ENCODE assay signal across 18 mouse cellular contexts in the genomic region with DNA sequence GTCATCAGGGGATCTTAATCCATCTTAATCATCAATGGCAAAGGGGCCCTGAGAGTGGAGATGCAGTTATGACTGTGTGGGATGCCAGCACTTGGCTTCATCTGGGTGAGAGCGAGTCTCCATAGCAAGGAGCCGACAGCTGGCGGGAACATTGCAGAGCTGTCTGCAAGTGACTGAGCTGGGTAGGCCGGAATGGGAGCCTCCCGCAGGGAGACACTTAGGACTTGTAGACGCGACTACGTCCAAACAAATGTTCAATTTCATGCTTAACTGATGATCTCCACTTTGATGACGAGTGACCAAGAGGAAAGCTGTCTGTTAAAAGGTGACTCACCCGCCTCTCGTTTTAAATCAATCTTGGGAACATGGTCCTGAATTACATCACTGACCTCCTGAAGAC. TPM values are rescaled to one million over a fixed set of nuclear protein-coding genes. Genes with fewer than 3 reads are reported as not detected.
DNase-seq lines count a peak whose midpoint lies in the region; ATAC-seq lines count a peak whose summit lies in the region.
"Had no signal": no experiment of that assay in that cellular context is flagged by ENCODE, and none has a peak within 500 bp of the region (broad histone marks: within the 10 kb centered on the region; RNA-seq: fewer than 3 reads in every experiment).

No protein-coding gene starts in this region.

- intact Hi-C loops in gastrocnemius, postnatal 14 days (cut with DNase I; ENCODE audit: low total_unique reads), result no loop called here

- no peaks in the 10 kb centered on the region for H3K4me1 ChIP-seq in neural tube, embryonic 15.5 days

- H3K4me2 ChIP-seq in neural tube, embryonic 15.5 days, result no peak overlapping the region
- H3K4me2 ChIP-seq: embryonic facial prominence, embryonic 13.5 days; forebrain, embryonic 13.5 days; kidney, embryonic 15.5 days had no signal

- no peaks in the 10 kb centered on the region for H3K9me3 ChIP-seq in neural tube, embryonic 15.5 days (replicated peaks)
- H3K9me3 ChIP-seq: embryonic facial prominence, embryonic 13.5 days; forebrain, embryonic 13.5 days; kidney, embryonic 15.5 days had no signal

- no peaks in the 10 kb centered on the region for H3K36me3 ChIP-seq in neural tube, embryonic 15.5 days
- H3K36me3 ChIP-seq: embryonic facial prominence, embryonic 13.5 days; kidney, embryonic 15.5 days had no signal

- WGBS in neural tube, embryonic 15.5 days, result 66% methylated on average over 11 of the region's 11 CpGs

- H3K9ac ChIP-seq in neural tube, embryonic 15.5 days (replicated peaks), result no peak overlapping the region
- H3K9ac ChIP-seq: embryonic facial prominence, embryonic 13.5 days; forebrain, embryonic 13.5 days; kidney, embryonic 15.5 days; liver, postnatal 0 days had no signal

- H3K4me3 ChIP-seq in neural tube, embryonic 15.5 days (replicated peaks), result no peak overlapping the region
- H3K4me3 ChIP-seq: embryonic facial prominence, embryonic 13.5 days; forebrain, embryonic 13.5 days; heart, adult 2 months; kidney, embryonic 15.5 days had no signal

- DNase-seq in frontal cortex, postnatal 36 days (ENCODE audit: low spot score in 2 of 2), result peak; percentile 13 to 23
- no peak for DNase-seq in frontal cortex, postnatal 10 days (ENCODE audit: low spot score in 2 of 2)
- peak; percentile 21 for DNase-seq in neural tube, embryonic 10.5 days (ENCODE audit: extremely low spot score, low spot score)
- DNase-seq in gastrocnemius, postnatal 14 days, result peak; percentile 49
- peak; percentile 21 for DNase-seq in skeletal muscle tissue, adult 2 months (ENCODE audit: low read depth, low spot score)
- DNase-seq in urinary bladder, postnatal 4 days (ENCODE audit: low spot score in 2 of 2), result no peak
- DNase-seq: cerebellum, postnatal 14 days; heart, adult 2 months; heart, postnatal 10 days; liver, postnatal 0 days; thymus, adult 18-20 months had no signal

- H3K27me3 ChIP-seq in neural tube, embryonic 15.5 days (replicated peaks), result no peaks in the 10 kb centered on the region
- H3K27me3 ChIP-seq: embryonic facial prominence, embryonic 13.5 days; forebrain, embryonic 13.5 days had no signal

- ATAC-seq in neural tube, embryonic 15.5 days (ENCODE audit: low FRiP score), result no peak
- no peak for ATAC-seq in granulocyte monocyte progenitor cell, adult 5-6 weeks (replicated peaks; ENCODE audit: poor library complexity, severe bottlenecking)
- ATAC-seq: CD4-positive, CD25-positive, alpha-beta regulatory T cell, adult 4 months; forebrain, embryonic 13.5 days; hindbrain, embryonic 16.5 days; liver, postnatal 0 days had no signal

- H3K27ac ChIP-seq in neural tube, embryonic 15.5 days (replicated peaks), result no peak overlapping the region
- H3K27ac ChIP-seq: embryonic facial prominence, embryonic 13.5 days; forebrain, embryonic 13.5 days; heart, adult 2 months; kidney, embryonic 15.5 days had no signal

RNA-seq across cellular contexts. Expression of gene Runx1, which starts 37.5 kb away (rescaled TPM):
- 2.9 and 12.2 TPM in 2 replicates for polyA plus RNA-seq in neural tube, embryonic 15.5 days (2015; fragmentation: Nextera tagmentation; extraction: Ambion mirVana)
- 1 to 10 TPM; 3.8 to 5.3 TPM for total RNA-seq in gastrocnemius, postnatal 14 days (2021)
- 137 and 200 TPM in 2 replicates for total RNA-seq in granulocyte monocyte progenitor cell, adult 5-6 weeks (2014; fragmentation: Nextera tagmentation)
- total RNA-seq in granulocyte monocyte progenitor cell, adult 5-6 weeks (2017), result 38.6 and 66.4 TPM in 2 replicates

Comparison
In these comparisons a context has a peak if more than half of its experiments do, and no peak if none do; other contexts are left out.
1. DNase-seq: peak in frontal cortex, postnatal 36 days (2 of 2), neural tube, embryonic 10.5 days (single experiment), gastrocnemius, postnatal 14 days (single experiment) and skeletal muscle tissue, adult 2 months (single experiment); none in frontal cortex, postnatal 10 days (0 of 2) and urinary bladder, postnatal 4 days (0 of 2).
2. RNA of gene Runx1, which starts 37.5 kb away (total RNA-seq): 38.6 to 200 TPM in granulocyte monocyte progenitor cell, adult 5-6 weeks; 3.8 to 5.3 TPM in gastrocnemius, postnatal 14 days; every median in the first group is over 4 times any median in the second.